Mouse (Mus musculus) stomach, embryonic 14.5 days (tissue): ENCODE results near the gene Cyyr1. TPM values are rescaled to one million over a fixed set of nuclear protein-coding genes. Genes with fewer than 3 reads are reported as not detected.

Source experiments
- ATAC-seq: fragments of 200-750 bp; cut with Nextera tagmentation; 2 replicates; pipeline ENCODE4 v1.8.0; 2017; ENCODE audit warnings: low read depth, moderate TSS enrichment; ENCODE audit not compliant: insufficient number of reproducible peaks, insufficient read depth, low FRiP score
- H3K27ac ChIP-seq: fragments of 300-500 bp; sonication (generic); 2 replicates; pipeline ENCODE4 v1.5.1; 2014; ENCODE audit warnings: mild to moderate bottlenecking, low read length, moderate library complexity, mixed read lengths
- H3K27me3 ChIP-seq: fragments of 300-500 bp; sonication (generic); 2 replicates; pipeline ENCODE4 v1.6.1; 2014; ENCODE audit warnings: low read length, control low read depth, mixed read lengths; ENCODE audit not compliant: control insufficient read depth, insufficient read depth
- H3K36me3 ChIP-seq: fragments of 300-500 bp; sonication (generic); 2 replicates; pipeline ENCODE4 v1.6.1; 2014; ENCODE audit warnings: mild to moderate bottlenecking, control low read depth, low read length, moderate library complexity, mixed read lengths; ENCODE audit not compliant: control insufficient read depth, insufficient read depth
- H3K4me1 ChIP-seq: fragments of 300-500 bp; sonication (generic); 2 replicates; pipeline ENCODE4 v1.6.1; 2014; ENCODE audit warnings: low read length, control low read depth, mixed read lengths; ENCODE audit not compliant: control insufficient read depth, insufficient read depth
- H3K4me2 ChIP-seq: fragments of 300-500 bp; sonication (generic); replicated peaks from 2 replicates; pipeline ENCODE4 v1.6.1; 2014; ENCODE audit warnings: low read depth, low read length, control low read depth
- H3K4me3 ChIP-seq: fragments of 300-500 bp; sonication (generic); 2 replicates; pipeline ENCODE4 v1.5.1; 2014; ENCODE audit warnings: low read depth, low read length, control low read depth
- H3K9ac ChIP-seq: fragments of 300-500 bp; sonication (generic); replicated peaks from 2 replicates; pipeline ENCODE4 v1.6.1; 2014; ENCODE audit warnings: low read depth, mild to moderate bottlenecking, control low read depth, low read length, moderate library complexity, mixed read lengths
- H3K9me3 ChIP-seq: fragments of 300-500 bp; sonication (generic); 2 replicates; pipeline ENCODE4 v1.6.1; 2016; ENCODE audit warnings: low read depth, low read length, control low read depth; ENCODE audit not compliant: control insufficient read depth
- WGBS: fragments of 180-500 bp; shearing (Covaris S2); extraction: QIAGEN DNeasy Blood & Tissue Kit; methylation state at CpG from one replicate; pipeline ENCODE4 v1.1.7; 2014; 5-methylcytosine and 5-hydroxymethylcytosine counted together
- polyA plus RNA-seq: library from polyadenylated mRNA; unstranded; fragments of >200 nt; fragmentation: Nextera tagmentation; extraction: Ambion mirVana; gene quantifications from 2 replicates; pipeline ENCODE4 v1.2.1, GENCODE M21; 2014

Cyyr1 gene
- polyA plus RNA-seq, 1 experiment from 2014 or later = 5.7 TPM

DNA sequence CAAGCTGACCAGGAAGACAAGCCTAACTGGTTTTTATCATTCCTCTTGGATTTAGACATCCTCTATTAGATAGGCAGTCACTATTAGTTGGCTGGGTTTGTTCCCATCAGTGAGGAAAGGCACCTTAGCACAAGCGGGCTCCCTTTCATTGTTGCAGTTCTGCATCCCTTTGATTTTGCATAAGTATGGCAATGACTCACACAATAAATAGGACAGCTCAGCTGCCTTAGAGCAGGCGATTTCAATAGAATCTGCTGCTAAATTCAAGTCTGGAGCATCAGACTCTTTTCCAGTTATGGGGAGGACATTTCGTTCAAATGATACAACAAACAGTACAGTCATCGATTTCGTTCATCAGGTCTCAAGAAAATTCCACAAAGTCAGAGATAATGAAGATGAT lies 49.8 kb downstream of the Cyyr1 start:
- 79% methylated on average over 5 of the region's 5 CpGs for WGBS
- H3K36me3 ChIP-seq = no peaks in the 10 kb centered on the region
- no peak for ATAC-seq

DNA sequence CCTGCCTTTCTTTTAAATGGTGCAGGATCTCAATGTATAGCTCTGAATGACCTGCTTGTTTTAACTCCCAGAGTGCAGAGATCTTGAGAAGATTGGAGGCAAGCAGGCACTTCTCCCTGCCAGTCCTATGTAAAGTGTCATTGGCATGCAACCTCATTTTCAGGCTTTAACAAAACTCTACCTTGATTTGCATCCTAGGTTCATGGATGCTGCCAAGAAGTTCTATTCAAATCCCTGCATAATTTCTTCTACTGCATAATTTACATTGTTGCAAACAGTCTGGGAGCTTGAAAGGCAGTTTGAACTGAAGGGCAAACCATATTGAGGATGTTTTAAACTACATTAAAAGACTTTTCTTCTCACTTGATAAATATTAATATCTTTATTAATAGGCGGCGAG lies 57.4 kb downstream of the Cyyr1 start:
- H3K27ac ChIP-seq = no peak overlapping the region
- no peak for ATAC-seq
- 96% methylated on average over 2 of the region's 2 CpGs for WGBS

More for the DNA sequence above, 49.8 kb downstream of the Cyyr1 start:
- no peaks in the 10 kb centered on the region for H3K4me1 ChIP-seq
- H3K27me3 ChIP-seq = no peaks in the 10 kb centered on the region
- H3K4me3 ChIP-seq = no peak overlapping the region
- no peaks in the 10 kb centered on the region for H3K9me3 ChIP-seq
- H3K9ac ChIP-seq = no peak overlapping the region
- H3K4me2 ChIP-seq = no peak overlapping the region
- H3K27ac ChIP-seq = no peak overlapping the region

DNA sequence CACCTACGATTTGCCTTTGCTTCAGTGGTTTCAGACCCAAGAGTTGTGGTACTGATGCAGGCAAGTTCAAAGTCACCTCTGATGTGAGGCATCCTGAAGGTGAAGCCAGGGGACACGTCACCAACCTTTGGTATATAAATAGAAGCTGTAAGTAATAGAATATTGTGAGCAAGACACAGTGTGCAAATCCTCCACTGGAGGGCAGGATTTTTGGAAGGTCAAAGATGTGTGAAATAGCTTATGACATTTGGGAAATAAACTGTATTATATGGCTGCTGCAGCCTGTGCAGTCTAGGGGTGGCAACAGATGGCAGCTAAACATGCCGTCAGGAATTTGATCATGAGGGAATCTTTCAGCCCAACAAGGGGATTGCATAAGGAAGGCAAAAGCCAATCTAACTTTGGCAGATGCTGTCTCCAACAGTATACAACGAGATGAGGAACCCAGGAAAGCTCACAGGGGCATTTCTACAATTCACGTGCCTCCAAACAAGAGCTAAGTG lies 65.0 kb downstream of the Cyyr1 start:
- Histone ChIP-seq H3K9me3 (no peaks in the 10 kb centered on the region), H3K4me2 (no peak overlapping the region), H3K4me3 (no peak overlapping the region), H3K36me3 (no peaks in the 10 kb centered on the region), H3K4me1 (no peaks in the 10 kb centered on the region), H3K27me3 (no peaks in the 10 kb centered on the region), H3K9ac (no peak overlapping the region), H3K27ac (no peak overlapping the region)
- ATAC-seq = no peak
- WGBS = 77% methylated on average over 5 of the region's 5 CpGs

More for the DNA sequence above, 57.4 kb downstream of the Cyyr1 start:
- Histone ChIP-seq H3K4me1 (no peaks in the 10 kb centered on the region), H3K36me3 (no peaks in the 10 kb centered on the region), H3K4me2 (no peak overlapping the region), H3K9ac (no peak overlapping the region), H3K4me3 (no peak overlapping the region), H3K27me3 (no peaks in the 10 kb centered on the region), H3K9me3 (no peaks in the 10 kb centered on the region)

- Histone ChIP-seq H3K27ac (no peak overlapping the region), H3K9me3 (no peaks in the 10 kb centered on the region), H3K4me1 (no peaks in the 10 kb centered on the region), H3K9ac (no peak overlapping the region), H3K4me3 (no peak overlapping the region), H3K4me2 (no peak overlapping the region), H3K36me3 (no peaks in the 10 kb centered on the region), H3K27me3 (no peaks in the 10 kb centered on the region)
- 88% methylated on average over 7 of the region's 7 CpGs for WGBS
- no peak for ATAC-seq
Observed at GRCm38 (mm10) chr16:85487266-85487665, 65.9 kb downstream of the Cyyr1 start.

DNA sequence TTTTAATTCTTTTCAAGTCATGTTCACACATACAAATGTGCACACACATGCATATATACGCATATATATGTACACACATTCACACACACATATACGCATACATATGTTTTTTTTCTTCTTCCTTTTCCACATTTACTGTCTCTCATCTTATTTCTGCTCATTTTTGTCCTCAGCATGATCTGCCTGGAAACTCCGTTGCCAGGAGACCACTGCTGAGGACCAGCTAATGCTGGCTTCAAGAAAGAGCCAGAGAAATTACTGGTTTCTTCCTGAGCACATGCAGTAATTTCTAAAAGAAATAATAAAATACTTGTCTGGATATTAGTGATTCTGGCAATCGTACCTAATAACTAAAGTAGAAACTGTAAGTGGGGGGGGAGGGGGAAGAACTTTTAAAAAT lies 68.6 kb downstream of the Cyyr1 start:
- H3K36me3 ChIP-seq = no peaks in the 10 kb centered on the region
- H3K27ac ChIP-seq = no peak overlapping the region
- no peak overlapping the region for H3K9ac ChIP-seq
- H3K4me2 ChIP-seq = no peak overlapping the region
- H3K4me3 ChIP-seq = no peak overlapping the region
- no peaks in the 10 kb centered on the region for H3K4me1 ChIP-seq
- no peak for ATAC-seq
- no peaks in the 10 kb centered on the region for H3K9me3 ChIP-seq
- H3K27me3 ChIP-seq = no peaks in the 10 kb centered on the region
- 87% methylated on average over 4 of the region's 4 CpGs for WGBS

DNA sequence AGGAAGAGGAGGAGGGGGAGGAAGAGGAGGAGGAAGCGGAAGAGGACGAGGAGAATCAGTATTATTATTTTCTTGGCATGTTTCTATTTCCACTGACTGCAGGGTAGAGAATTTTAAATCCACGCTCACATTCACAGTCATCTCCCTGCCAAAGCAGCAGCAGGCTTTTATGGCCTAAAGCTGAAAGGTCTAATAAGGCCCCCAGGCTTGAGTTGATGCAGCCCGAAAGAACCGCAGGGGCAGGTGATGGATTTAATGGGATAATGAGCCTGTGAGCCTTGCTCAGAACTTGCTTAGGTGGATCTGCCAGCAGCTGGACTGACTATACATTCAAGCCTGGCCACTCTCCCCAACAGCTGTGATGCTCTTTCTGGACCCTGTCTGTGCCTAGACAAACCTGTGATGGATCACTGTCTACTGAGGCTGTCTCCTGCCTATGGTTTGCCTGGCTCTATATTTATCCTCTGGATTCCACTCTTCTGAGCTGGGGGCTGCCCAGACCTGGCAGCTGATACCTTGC lies 78.6 kb downstream of the Cyyr1 start:
- Histone ChIP-seq H3K9me3 (no peaks in the 10 kb centered on the region), H3K4me1 (no peaks in the 10 kb centered on the region), H3K4me2 (no peak overlapping the region), H3K27ac (no peak overlapping the region), H3K9ac (no peak overlapping the region), H3K27me3 (no peaks in the 10 kb centered on the region), H3K4me3 (no peak overlapping the region), H3K36me3 (no peaks in the 10 kb centered on the region)
- ATAC-seq = no peak
- WGBS = 47% methylated on average over 5 of the region's 5 CpGs

GRCm38 (mm10) chr16:85470057-85470456 lies 83.1 kb downstream of the Cyyr1 start:
- WGBS = 88% methylated on average over 4 of the region's 4 CpGs
- Histone ChIP-seq H3K9me3 (no peaks in the 10 kb centered on the region), H3K27me3 (no peaks in the 10 kb centered on the region), H3K4me3 (no peak overlapping the region), H3K9ac (no peak overlapping the region), H3K36me3 (no peaks in the 10 kb centered on the region), H3K27ac (no peak overlapping the region), H3K4me2 (no peak overlapping the region), H3K4me1 (no peaks in the 10 kb centered on the region)
- no peak for ATAC-seq

DNA sequence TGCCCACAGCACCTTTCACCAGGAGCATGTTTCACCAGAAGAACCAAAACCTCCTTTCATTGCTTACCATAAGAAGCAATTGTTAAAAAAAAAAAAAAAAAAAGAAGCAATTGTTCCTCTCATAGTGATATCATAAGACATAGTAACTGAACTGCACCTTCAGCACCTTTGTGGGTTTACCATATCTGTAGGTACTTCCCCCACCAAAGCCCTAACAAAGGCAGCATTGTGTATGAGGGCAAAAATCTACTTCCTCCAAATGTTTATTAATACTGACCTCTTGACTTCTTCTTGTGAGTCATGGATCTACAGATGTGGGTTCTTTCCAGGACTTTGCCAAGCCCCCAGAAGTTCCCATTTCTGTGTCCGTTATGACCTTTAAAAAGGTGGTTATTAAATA lies 98.2 kb downstream of the Cyyr1 start:
- Histone ChIP-seq H3K9me3 (no peaks in the 10 kb centered on the region), H3K36me3 (no peaks in the 10 kb centered on the region), H3K9ac (no peak overlapping the region), H3K4me3 (no peak overlapping the region), H3K4me1 (no peaks in the 10 kb centered on the region), H3K27ac (no peak overlapping the region), H3K27me3 (no peaks in the 10 kb centered on the region), H3K4me2 (no peak overlapping the region)
- peak; percentile 77; the same call in 1 of the 2 replicates for ATAC-seq
- 64% methylated on average over 1 of the region's 1 CpGs for WGBS

- H3K4me3 ChIP-seq = no peak overlapping the region
- no peaks in the 10 kb centered on the region for H3K27me3 ChIP-seq
- H3K4me2 ChIP-seq = no peak overlapping the region
- H3K36me3 ChIP-seq = no peaks in the 10 kb centered on the region
- H3K9me3 ChIP-seq = no peaks in the 10 kb centered on the region
- WGBS = 38% methylated on average over 1 of the region's 1 CpGs
- no peaks in the 10 kb centered on the region for H3K4me1 ChIP-seq
- no peak overlapping the region for H3K9ac ChIP-seq
- ATAC-seq = no peak
- H3K27ac ChIP-seq = no peak overlapping the region
Observed at GRCm38 (mm10) chr16:85446306-85446705, 106.9 kb downstream of the Cyyr1 start.
